Mouse (Mus musculus) kidney, adult 2 months (tissue): ENCODE data around the gene Ano6.

ENCODE experiments used
- CTCF ChIP-seq: fragments of 200-500 bp; conservative IDR thresholded peaks from 2 replicates; pipeline ENCODE4 v1.5.1; 2011; ENCODE audit warnings: low read depth, mild to moderate bottlenecking, control low read depth, low read length, moderate library complexity, mixed read lengths; ENCODE audit not compliant: insufficient read depth, insufficient read length
- POLR2A ChIP-seq: fragments of 200-500 bp; IDR thresholded peaks from one replicate; pipeline ENCODE4 v1.6.1; 2011; ENCODE audit warnings: low read depth, low read length, control low read depth

DNA sequence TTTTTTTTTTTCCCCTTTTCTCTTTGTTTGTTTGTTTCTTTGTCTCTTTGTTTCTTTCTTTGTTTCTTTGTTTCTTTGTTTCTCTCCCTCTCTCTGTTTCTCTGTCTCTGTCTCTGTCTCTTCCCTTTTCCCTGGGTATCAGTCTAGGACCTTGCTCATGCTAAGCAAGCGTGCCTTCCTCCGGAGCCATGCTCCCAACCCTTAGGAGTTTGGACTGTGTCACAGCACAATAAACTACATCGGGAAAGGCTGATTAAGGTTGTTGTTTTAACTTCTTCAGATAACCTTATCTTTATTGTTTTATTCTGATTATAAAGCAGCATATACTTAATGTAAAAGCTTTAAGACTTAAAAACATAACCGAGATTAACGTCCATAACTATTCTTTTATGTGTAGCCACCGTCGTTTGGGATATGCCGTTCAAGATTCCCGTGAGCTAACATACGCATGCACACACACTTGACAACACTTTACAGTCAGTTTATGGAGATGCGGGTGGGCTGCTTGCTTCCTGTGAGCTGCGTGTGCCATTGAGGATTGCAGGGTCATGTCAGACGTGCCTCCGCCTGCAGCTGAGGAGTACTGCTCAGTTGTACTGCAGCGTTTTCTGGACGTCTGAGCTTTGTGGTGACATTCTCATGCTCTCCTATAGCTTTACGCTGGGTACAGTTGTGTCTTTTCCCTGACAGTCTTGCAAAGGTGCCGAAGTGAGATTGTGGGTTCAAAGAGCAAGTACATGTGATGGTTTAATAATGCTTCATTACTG is 52.7 kb downstream of the Ano6 start:
- TF ChIP-seq POLR2A (no peak), CTCF (no peak)
